Mouse (Mus musculus): ENCODE measurements at regions not wholly inside any gene's neighbourhood (a gene's known extent, or its start where the extent isn't known, plus 50 kb on each side); places are given as distances from the start of the nearest gene placed in this dataset.
A peak's percentile ranks its signal among the peaks of the same experiment; 100 is the strongest.

DNA sequence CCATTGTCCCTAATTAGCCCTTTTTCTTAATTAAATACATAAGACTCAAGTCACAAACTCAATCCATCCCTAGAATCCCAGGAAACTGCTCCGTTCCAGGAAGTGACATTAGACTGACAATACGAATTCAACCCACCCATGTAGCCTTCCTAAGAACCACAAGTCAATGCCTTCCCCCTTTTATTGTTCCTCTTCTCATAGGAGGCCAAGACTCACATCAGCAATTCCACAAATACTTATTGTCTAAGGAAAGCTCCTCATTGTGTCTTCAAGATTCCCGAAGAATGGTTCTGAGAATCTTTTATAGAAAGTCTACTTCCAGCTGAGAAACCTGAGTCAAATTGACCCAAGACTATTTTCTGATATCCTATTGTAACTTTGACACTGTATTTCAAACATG is 147.3 kb downstream of the Dmac1 start:
- no peak for DNase-seq (ENCODE audit: low read depth, low spot score)

DNA sequence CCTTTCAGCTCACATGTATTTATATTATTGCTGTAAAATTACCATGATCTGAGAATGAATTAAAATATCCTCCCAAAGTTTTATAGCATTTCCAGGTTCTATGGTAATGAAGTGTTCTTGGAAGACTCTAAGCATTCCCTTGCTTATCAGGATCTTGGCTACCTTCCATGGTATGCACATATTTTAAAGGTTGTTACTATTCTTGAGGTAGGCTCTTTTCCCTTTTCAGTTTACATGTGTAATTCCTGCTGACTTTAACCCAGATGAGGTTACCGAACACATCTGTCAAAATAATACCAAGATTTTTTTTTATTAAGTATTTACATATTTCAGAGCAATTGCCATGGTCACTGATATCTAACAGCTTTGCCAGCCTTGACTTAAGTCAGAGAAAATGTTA is 162.2 kb downstream of the Dmac1 start:
- DNase-seq (ENCODE audit: low read depth, low spot score), result no peak

DNA sequence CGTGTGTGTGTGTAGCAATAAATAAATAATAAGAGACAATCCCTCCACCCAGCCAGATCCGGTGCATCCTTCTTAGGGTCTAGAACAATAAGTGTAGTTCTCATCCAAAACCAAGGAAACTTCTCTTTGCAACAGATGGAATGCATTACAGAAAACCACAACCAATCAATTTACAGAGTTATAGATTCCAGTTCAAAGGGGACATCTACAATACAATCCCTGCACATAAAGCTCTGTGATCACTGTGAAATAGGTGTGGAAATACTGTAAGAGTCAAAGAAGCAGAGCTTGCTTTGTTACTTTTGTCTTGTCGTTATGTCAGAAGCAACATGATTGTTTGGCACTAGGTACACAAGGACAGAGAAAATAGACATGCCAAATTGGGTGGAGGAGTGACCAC is 162.8 kb downstream of the Dmac1 start:
- DNase-seq (ENCODE audit: low read depth, low spot score), result no peak

DNA sequence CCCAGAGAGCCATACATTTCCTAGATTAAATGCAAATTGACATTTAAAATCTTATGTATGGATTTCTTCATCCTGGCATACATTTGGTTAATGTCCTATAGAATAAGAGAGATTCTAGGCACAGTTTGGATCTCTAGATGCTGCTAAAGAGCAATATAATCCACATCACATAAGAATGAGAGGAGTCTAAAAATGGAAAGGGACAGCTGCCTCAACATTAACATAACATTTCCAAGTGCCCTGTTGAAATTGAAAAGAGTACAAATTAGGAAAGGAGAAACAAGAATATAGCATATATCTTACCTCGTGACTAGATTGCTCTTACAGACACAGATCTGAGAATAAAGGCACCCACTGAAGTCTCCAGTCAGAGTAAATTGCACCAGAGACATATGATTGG is 212.3 kb downstream of the Dmac1 start:
- no peak for DNase-seq (ENCODE audit: low read depth, low spot score)

DNA sequence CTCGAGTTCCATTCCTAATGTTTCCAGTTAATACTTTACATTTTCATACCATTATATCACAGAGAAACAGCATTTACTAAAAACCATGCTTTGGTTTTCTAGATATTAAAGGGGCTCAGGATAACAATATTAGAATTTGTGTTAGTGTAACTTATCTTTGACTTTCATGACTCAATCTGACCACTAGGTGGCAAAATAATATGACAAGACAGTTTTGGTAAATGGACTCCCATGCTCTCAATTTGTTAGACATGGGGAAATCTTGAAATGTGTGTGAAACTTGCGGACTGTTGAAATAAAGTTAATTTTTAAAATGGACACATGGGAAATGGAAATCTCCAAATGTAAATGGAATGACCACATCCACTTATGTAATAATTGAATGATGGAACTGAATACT is 214.8 kb downstream of the Dmac1 start:
- DNase-seq (ENCODE audit: low read depth, low spot score), result peak; percentile 3

DNA sequence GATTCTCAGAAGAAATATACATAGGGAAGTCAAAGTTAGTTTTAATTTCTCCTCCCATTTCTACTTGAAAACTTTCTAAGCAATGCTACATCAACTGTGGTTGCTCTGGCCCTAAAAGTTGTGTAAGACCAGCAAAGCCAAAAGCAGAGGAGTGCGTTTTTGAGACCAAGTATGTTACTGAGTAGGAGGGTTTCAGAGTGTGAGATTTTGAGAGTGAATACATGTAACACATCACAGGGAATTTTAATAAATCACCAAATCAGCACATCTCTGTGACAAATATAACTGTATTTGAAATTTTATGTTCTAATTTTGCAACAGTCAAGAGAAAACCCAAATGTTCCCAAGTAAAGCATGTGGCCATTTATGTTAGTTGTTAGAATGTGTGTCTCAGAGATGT is 234.6 kb downstream of the Dmac1 start:
- DNase-seq (ENCODE audit: low read depth, low spot score), result no peak

DNA sequence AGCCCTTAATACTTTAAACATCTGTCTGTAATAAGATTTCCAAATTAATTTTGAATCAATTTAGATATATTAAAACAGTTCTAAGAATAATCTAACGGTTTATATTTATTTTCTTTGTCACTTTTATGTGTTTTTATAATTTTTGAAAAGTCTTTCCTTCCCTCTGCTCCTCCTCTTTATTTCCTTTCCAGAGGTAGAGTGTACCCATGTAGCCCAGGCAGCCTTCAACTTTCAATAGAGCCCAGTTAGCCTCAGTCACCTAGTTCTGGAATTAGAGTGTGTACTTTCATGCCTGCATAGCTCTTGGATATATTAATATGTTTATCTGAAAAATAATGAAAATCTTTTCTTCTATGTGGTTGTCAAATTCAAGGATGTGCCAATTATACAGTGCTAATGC is 235.5 kb downstream of the Dmac1 start:
- no peak for DNase-seq (ENCODE audit: low read depth, low spot score)

DNA sequence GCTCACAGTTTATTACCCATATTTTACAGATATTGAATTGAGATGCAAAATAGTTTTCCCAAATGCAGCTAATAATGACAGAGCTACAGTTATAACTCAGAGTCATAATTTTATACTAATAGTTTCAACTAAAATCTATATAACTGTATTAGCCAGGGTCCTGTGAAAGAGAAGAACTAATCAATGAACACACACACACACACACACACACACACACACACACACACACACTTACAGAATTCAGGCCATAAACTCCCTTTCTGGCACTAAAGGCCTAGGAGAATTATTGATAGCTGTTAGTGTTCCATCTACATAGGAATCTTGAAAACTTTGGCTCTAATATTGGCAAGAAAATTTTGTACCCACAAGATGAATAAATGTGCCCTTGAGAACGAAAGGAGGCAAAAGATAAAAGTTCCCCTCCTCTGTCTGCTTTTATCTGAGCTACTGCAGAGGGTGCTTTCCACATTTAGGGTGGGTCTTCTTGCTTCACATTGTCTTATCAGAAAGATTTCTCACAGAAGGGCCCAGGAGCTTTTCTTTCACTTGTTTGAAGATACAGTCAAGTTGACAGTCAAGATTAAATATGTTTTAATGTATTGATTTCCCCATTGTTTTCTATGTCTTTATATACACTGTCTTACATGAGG is 236.1 kb downstream of the Dmac1 start:
- no peak for DNase-seq (ENCODE audit: low read depth, low spot score)
